Mouse (Mus musculus) bone marrow, adult 2 months (tissue): ENCODE measurements around the gene Cpa5. TPM values are rescaled to one million over a fixed set of nuclear protein-coding genes. Genes with fewer than 3 reads are reported as not detected.

Source experiments
- H3K27ac ChIP-seq: fragments of 200-500 bp; 2 replicates; pipeline ENCODE4 v1.5.1; 2012; ENCODE audit warnings: low read depth, mild to moderate bottlenecking, control low read depth, inconsistent platforms, low read length; ENCODE audit not compliant: control insufficient read depth, poor library complexity, insufficient read depth
- H3K4me1 ChIP-seq: fragments of 200-500 bp; 2 replicates; pipeline ENCODE4 v1.6.1; 2011; ENCODE audit warnings: low read length; ENCODE audit not compliant: control insufficient read depth, insufficient read depth
- H3K4me3 ChIP-seq: fragments of 200-500 bp; replicated peaks from 2 replicates; pipeline ENCODE3; 2011; ENCODE audit warnings: mild to moderate bottlenecking, low read depth, low read length, control low read depth; ENCODE audit not compliant: control insufficient read depth
- CTCF ChIP-seq: fragments of 200-500 bp; IDR thresholded peaks from 2 replicates; pipeline ENCODE4 v1.5.1; 2011; ENCODE audit warnings: low read length, control low read depth; ENCODE audit not compliant: control insufficient read depth, insufficient read depth
- POLR2A ChIP-seq: fragments of 200-500 bp; IDR thresholded peaks from 2 replicates; pipeline ENCODE4 v1.6.1; 2011; ENCODE audit warnings: low read depth, mild to moderate bottlenecking, control low read depth, low read length, borderline replicate concordance; ENCODE audit not compliant: control insufficient read depth
- WGBS: fragments of 180-500 bp; shearing (Covaris S2); methylation state at CpG from one replicate; pipeline ENCODE4 v1.1.7; 2018; 5-methylcytosine and 5-hydroxymethylcytosine counted together
- polyA plus RNA-seq: library from polyadenylated mRNA; stranded (reverse); fragments of >200 nt; gene quantifications from 2 replicates; pipeline ENCODE4 v1.2.4, GENCODE M21; 2011; ENCODE audit warnings: low replicate concordance; ENCODE audit not compliant: missing spikeins, insufficient read depth, insufficient read length

The Cpa5 gene
- polyA plus RNA-seq, 1 experiment, result not detected

DNA sequence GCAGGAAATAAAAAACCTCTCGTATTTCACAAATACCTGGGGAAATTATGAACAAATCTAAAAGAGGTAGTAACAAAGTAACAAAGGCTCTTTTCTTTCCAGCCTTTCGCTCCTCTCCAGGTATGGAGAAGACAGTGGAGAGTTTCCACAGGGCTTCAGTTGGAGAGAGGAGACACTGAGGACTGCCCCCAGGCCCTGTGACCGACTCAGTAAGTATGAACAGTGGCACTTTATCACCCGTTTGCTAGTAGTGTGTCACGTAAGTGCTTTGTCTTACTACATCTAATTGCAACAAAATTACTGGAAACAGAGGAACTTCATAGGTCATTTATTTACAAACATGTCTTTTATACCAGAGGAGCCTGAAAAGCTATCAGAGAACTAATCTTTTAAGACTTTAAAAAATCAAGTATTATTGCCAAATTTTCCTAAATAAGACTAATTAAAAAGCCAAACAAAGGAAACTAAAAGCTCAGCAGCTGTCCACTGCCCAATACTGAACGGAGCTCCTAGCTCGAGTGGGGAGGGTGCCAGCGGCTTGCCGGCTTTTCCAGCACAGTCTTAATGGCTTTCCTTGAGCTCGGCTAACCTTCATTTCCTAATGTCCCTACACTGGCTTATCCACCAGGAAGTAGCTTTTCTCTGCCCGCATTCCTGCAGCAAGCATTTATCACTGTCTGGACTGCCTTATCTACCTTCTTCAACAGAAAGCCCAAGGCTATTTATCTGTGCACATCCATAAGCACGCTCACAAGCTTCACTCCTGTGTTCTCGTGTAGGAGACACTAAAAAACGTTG, 63.2 kb downstream of the Cpa5 start:
- 55% methylated on average over 14 of the region's 14 CpGs for WGBS
- TF ChIP-seq POLR2A (no peak), CTCF (no peak)
- Histone ChIP-seq H3K4me1 (peaks cover 2% of the 10 kb centered on the region; the same call in 1 of the 2 replicates), H3K4me3 (no peak overlapping the region), H3K27ac (no peak overlapping the region)

DNA sequence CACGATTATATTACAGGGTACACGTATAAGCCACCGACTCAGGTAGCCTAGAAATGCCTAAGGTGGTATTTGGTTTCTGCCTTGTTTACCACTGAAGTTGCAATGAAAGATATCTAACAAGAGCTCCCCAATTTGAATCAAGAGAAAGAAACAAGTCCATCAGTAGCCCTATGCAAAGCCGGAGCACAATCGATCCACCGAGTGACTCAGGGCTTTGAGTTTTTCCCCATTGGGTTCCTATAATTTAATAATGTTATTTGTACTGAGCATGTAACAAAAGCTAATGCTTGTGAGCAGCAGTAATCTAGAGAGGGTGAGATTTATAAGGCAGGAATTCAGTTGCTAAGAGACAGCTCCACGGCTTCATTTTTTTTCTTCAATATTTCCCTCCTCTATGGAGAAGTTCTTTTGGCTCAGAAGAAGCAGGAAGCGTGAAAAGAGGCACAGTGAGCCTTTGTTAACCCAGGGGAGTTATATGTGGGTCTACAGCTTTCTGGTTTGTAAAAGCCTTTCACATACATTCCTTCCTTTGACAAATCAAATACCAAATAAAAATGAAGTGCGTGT, 64.0 kb downstream of the Cpa5 start:
- no peak for TF ChIP-seq POLR2A
- TF ChIP-seq CTCF, result no peak
- Histone ChIP-seq H3K4me1 (peaks cover 2% of the 10 kb centered on the region; the same call in 1 of the 2 replicates), H3K4me3 (no peak overlapping the region), H3K27ac (no peak overlapping the region)
- WGBS, result 63% methylated on average over 9 of the region's 9 CpGs

DNA sequence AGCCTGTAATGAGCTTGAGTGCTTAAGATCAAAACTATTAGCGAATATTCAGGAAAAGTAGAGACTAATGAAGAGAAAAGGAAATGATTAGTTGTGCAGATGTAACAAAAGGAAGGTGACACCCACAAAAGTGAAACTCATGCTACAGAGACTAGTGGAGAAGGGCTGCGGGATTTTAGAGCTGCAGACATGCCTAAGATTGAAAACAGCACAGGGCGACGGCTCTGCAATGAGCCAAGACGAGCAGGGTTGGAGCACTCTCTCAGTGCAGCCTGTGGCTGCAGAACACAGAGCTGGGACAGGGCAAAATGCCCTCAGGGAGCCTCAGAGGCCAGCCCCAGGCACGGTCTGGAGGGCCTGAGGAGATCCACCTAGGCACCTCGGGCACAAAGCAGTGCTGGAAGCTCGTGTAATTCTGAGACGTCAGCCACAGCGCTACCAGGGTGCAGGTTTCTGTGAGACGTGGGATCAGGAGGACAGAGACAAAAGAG, 64.5 kb downstream of the Cpa5 start:
- Histone ChIP-seq H3K27ac (peak overlapping the region; percentile 4; the same call in 1 of the 2 replicates), H3K4me3 (no peak overlapping the region), H3K4me1 (peaks cover 2% of the 10 kb centered on the region; the same call in 1 of the 2 replicates)
- 43% methylated on average over 11 of the region's 11 CpGs for WGBS
- TF ChIP-seq CTCF (no peak), POLR2A (no peak)

DNA sequence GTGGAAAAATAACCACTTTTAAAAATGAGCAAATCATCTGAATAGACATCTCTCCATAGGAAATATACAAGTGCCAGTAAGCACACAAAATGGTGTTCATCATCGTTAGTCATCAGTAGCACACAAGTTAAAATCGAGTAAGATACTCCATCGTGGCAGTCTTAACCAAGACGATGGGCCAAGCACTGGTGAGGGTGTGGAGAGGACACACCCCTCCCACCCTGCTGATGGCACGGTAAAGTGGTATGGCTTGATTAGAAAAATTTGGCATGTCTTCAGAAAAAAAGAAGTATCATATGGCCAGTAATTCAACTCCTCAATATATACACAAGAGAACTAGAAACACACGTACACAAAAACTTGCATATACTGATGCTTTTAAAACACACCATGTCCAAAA, 65.7 kb downstream of the Cpa5 start:
- H3K27ac ChIP-seq, result no peak overlapping the region
- no peak for TF ChIP-seq POLR2A
- no peak for TF ChIP-seq CTCF
- whole genome bisulfite sequencing, result 69% methylated on average over 6 of the region's 6 CpGs
- H3K4me1 ChIP-seq, result peaks cover 2% of the 10 kb centered on the region; the same call in 1 of the 2 replicates
- no peak overlapping the region for H3K4me3 ChIP-seq

DNA sequence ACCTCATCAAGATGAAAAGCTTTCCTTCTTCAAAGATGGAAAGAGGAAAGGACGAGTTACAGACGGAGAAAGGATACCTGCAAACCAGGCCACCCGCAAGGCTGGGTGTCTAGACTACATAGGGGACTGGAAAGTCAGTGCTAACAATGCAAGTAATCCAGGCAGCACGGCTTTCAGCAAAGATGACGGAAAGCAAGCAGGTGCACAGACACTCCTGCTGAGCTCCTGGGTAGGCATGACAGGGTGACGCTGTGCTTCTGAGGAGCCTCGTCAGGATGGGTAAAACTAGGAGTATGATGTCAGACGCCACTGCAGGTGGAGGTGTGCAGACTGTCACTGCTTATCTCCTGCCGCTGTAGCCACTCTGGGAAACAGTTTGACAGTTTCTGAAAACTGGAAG, 66.8 kb downstream of the Cpa5 start:
- H3K4me3 ChIP-seq, result no peak overlapping the region
- no peak overlapping the region for H3K27ac ChIP-seq
- TF ChIP-seq POLR2A, result no peak
- no peak for TF ChIP-seq CTCF
- no peaks in the 10 kb centered on the region; the same call in 1 of the 2 replicates for H3K4me1 ChIP-seq
- 90% methylated on average over 9 of the region's 9 CpGs for WGBS

DNA sequence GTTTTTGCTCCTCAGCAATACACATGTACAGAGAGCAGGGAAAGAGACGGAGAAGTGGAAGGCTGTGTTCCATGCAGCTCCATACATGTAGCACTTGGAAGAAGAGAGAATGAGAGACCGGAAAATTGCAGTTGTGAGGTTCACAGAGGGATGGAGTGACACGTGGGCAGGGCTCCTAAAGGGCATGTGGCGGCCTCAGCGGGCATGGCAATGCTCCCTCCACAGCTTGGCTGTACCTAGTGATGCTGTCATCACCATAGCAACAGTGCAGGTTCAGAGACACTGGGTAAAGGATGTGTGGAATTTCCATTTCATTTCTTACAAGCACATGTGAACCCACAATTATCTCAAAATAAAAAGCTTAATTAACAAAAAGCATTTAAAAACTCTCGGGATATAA, 67.7 kb downstream of the Cpa5 start:
- no peak for TF ChIP-seq POLR2A
- TF ChIP-seq CTCF, result no peak
- WGBS, result 86% methylated on average over 6 of the region's 6 CpGs
- no peaks in the 10 kb centered on the region for H3K4me1 ChIP-seq

DNA sequence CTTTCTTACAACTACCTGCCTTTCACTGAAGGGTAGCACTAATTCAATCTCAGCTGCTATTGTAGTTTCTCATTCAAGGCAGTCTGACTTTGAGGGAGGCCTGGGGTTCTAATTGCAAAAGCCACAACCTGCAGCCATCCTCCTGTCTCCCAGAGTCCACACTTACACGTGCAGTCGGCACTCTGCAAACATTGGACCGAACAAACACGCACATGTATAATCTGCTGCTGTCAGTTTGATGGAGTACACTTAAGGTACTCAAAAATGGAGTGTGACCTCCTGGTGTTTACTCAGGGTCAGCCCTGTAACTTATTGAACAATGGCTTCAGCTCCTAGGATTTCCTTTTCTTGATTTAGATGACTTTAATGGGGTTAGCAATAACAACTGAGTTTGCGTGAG, 68.8 kb downstream of the Cpa5 start:
- 94% methylated on average over 5 of the region's 5 CpGs for WGBS
- TF ChIP-seq POLR2A, result no peak
- TF ChIP-seq CTCF, result no peak
- Histone ChIP-seq H3K4me1 (no peaks in the 10 kb centered on the region), H3K27ac (no peak overlapping the region), H3K4me3 (no peak overlapping the region)

More for the DNA sequence above, 67.7 kb downstream of the Cpa5 start:
- Histone ChIP-seq H3K27ac (no peak overlapping the region), H3K4me3 (no peak overlapping the region)

DNA sequence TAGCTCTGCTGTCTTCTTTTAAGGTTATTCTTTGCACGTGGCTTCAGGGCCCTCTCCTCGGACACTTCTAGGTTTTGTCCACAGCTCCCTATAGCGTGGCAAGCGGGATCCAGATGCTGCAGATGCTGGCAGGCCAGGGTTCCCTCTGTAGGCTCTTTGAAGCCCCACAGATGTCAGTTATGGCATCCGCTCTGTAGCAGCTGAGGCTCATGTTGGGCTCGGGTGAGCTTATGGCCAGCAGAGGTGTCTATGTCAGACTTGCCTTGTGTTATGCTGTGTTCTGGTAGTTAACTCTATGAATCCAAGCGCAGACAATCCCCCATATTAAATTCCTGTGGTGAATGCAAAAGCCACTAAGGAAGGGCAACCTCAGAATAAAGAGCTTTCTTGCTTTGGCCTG, 69.6 kb downstream of the Cpa5 start:
- H3K4me3 ChIP-seq, result no peak overlapping the region
- H3K27ac ChIP-seq, result no peak overlapping the region
- 88% methylated on average over 7 of the region's 7 CpGs for WGBS
- H3K4me1 ChIP-seq, result no peaks in the 10 kb centered on the region
- TF ChIP-seq CTCF (no peak), POLR2A (no peak)

Other genes starting within 250 kb of the Cpa5 start
- 9.1 and 17.1 TPM in 2 replicates for gene Zc3hc1, start 220.0 kb upstream of the Cpa5 start, polyA plus RNA-seq
- gene Klhdc10, start 209.1 kb upstream of the Cpa5 start, polyA plus RNA-seq, result 8.6 and 15.5 TPM in 2 replicates
- gene Tmem209, start 101.2 kb upstream of the Cpa5 start, polyA plus RNA-seq, result 12.7 and 15.2 TPM in 2 replicates
- not detected in 2 replicates for gene Ssmem1, start 101.2 kb upstream of the Cpa5 start, polyA plus RNA-seq
- not detected in 2 replicates for gene Cpa2, start 69.4 kb upstream of the Cpa5 start, polyA plus RNA-seq
- gene Cpa4, start 42.6 kb upstream of the Cpa5 start, polyA plus RNA-seq, result not detected in 2 replicates
- gene Cpa1, start 28.2 kb downstream of the Cpa5 start, polyA plus RNA-seq, result not detected in 2 replicates
- 5.4 and 6.5 TPM in 2 replicates for gene Cep41, start 82.7 kb downstream of the Cpa5 start, polyA plus RNA-seq
- 2.8 and 8.2 TPM in 2 replicates for gene Mest, start 112.5 kb downstream of the Cpa5 start, polyA plus RNA-seq